Mouse (Mus musculus): ENCODE results near the gene Rnase1. TPM values are rescaled to one million over a fixed set of nuclear protein-coding genes. Genes with fewer than 3 reads are reported as not detected.

Gene Rnase1
- polyA plus RNA-seq, 1 experiment from 2014 or later, result 21.7 TPM

DNA sequence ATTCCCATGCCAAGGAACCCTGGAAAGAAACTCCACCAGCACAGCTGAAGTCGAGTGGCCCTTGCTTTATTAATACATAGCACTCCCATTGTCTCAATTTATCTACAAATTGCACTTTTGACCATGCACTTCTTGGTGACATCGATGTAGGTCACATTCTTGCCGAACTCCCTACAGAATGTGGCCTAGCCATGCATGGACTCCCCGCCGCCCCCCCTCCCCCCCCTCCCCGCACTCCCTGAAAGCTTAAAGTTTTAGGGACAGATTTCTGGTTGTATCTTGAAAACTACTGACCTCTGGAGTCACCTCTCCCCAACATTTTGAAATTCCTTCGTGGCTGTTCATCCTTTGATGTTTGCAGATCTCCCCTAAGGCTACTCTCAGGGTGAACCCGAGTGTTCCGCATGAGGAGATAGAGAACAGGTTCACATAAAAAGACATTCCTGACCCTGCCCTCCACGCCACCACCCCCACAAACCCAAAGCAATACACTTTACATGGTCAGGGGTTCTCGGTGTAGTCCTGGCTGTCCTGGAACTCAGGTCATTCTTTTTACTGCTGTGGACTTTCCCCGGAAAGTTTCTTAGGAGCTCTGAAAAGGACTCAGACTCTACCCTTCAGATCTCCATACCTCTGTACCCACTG is 32.5 kb downstream of the Rnase1 start, which contains the start of gene Eddm3b:
TSS of gene Eddm3b (plus strand) at position 511 of the 645 bp plus-strand sequence.
- ATAC-seq, result no peak
- no peak within 1 kb of the TSS for H3K27ac ChIP-seq (ENCODE audit: low read depth, low read length)
- H3K9me3 ChIP-seq (ENCODE audit: control insufficient read depth), result no peaks in the 10 kb centered on the region
- no peak within 1 kb of the TSS for H3K4me2 ChIP-seq (replicated peaks; ENCODE audit: low read depth)
- 51% methylated on average over 12 of the region's 12 CpGs for WGBS
- no peak within 1 kb of the TSS for H3K9ac ChIP-seq (ENCODE audit: low read depth, low read length)
- no peaks in the 10 kb centered on the region for H3K4me1 ChIP-seq (replicated peaks; ENCODE audit: control insufficient read depth, insufficient read depth, low read length)
- TF ChIP-seq CTCF (IDR thresholded peaks at IDR 0.05; ENCODE audit: low read depth), result no peak
- no peaks in the 10 kb centered on the region for H3K36me3 ChIP-seq (ENCODE audit: control insufficient read depth, insufficient read depth)
- no peaks in the 10 kb centered on the region for H3K27me3 ChIP-seq (replicated peaks; ENCODE audit: control insufficient read depth, insufficient read depth, low read length)
- no peak within 1 kb of the TSS for H3K4me3 ChIP-seq (ENCODE audit: low read depth, low read length)

DNA sequence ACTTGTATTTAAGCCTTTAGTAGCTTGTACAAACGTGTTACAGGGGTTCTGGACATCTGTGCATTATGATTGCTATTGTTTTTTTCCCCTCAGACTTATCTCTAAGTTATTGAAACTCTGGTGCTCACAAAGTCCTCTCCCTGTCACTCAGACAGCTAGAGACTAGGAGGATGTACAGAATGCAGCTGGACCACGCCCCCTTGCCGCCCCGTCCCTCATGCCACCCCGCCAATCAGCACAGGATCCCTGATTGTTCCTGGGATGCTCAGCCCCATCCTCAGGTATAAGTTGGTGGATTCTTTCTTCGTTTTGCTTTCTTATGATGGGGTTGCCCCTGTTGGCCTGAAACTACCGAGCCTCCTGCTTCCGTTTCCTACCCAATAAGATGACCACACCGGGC is 33.1 kb downstream of the Rnase1 start:
- Histone ChIP-seq H3K4me1 (replicated peaks; ENCODE audit: control insufficient read depth, insufficient read depth, low read length) (no peaks in the 10 kb centered on the region), H3K27ac (ENCODE audit: low read depth, low read length) (no peak overlapping the region), H3K4me2 (replicated peaks; ENCODE audit: low read depth) (no peak overlapping the region), H3K9ac (ENCODE audit: low read depth, low read length) (no peak overlapping the region), H3K27me3 (replicated peaks; ENCODE audit: control insufficient read depth, insufficient read depth, low read length) (no peaks in the 10 kb centered on the region), H3K9me3 (ENCODE audit: control insufficient read depth) (no peaks in the 10 kb centered on the region), H3K4me3 (ENCODE audit: low read depth, low read length) (no peak overlapping the region), H3K36me3 (ENCODE audit: control insufficient read depth, insufficient read depth) (no peaks in the 10 kb centered on the region)
- ATAC-seq, result no peak
- WGBS, result 52% methylated on average over 9 of the region's 9 CpGs
- no peak for TF ChIP-seq CTCF (IDR thresholded peaks at IDR 0.05; ENCODE audit: low read depth)

DNA sequence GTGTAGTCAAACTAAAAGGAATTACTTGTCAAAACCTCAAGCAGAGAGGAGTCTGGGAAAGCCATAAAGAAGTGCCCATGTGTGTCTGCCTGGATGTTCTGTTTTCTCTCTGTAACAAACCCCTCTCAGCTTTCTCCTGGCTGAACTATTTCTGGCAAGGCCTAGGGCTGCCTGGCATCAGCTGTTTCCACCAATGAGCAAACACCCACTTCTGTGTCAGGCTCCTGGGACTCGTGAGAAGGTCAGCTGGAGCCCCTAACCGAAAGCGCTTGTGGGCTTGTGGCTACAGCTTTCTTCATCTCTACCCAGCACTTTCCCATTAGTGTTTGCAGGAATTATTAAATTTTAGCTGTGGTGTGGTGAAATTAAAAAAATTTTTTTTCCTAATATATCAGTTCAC is 34.6 kb downstream of the Rnase1 start:
- 72% methylated on average over 3 of the region's 3 CpGs for WGBS
- no peak for TF ChIP-seq CTCF (IDR thresholded peaks at IDR 0.05; ENCODE audit: low read depth)
- Histone ChIP-seq H3K27ac (ENCODE audit: low read depth, low read length) (no peak overlapping the region), H3K27me3 (replicated peaks; ENCODE audit: control insufficient read depth, insufficient read depth, low read length) (no peaks in the 10 kb centered on the region), H3K4me2 (replicated peaks; ENCODE audit: low read depth) (no peak overlapping the region), H3K36me3 (ENCODE audit: control insufficient read depth, insufficient read depth) (no peaks in the 10 kb centered on the region), H3K4me1 (replicated peaks; ENCODE audit: control insufficient read depth, insufficient read depth, low read length) (no peaks in the 10 kb centered on the region), H3K4me3 (ENCODE audit: low read depth, low read length) (no peak overlapping the region), H3K9me3 (ENCODE audit: control insufficient read depth) (no peaks in the 10 kb centered on the region), H3K9ac (ENCODE audit: low read depth, low read length) (no peak overlapping the region)
- ATAC-seq, result no peak

DNA sequence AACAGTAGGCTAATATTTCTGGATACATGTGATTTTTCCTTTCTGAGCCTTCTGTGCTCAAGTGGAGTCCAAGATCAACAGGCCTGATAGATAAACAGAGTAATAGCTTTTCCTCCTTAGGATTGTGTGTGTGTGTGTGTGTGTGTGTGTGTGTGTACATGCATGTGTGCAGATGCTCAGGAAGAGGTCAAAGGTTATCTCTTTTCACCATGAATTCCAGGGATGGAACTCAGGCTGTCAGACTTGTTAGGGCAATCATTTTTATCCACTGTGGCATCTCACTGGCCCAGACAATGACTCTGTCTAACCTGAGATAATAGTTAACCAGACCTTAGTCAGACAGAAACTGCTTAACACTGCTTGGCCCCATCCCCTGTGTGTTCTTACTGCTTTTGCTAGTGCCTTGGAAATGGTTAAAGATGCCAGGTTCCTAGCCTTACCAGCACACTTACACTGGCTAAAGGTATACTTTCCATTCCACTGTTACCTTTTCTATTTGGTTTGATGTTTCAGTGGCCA is 40.1 kb downstream of the Rnase1 start:
- no peak overlapping the region for H3K4me2 ChIP-seq (replicated peaks; ENCODE audit: low read depth)
- ATAC-seq, result peak; percentile 37; the same call in 1 of the 2 replicates
- H3K27me3 ChIP-seq (replicated peaks; ENCODE audit: control insufficient read depth, insufficient read depth, low read length), result no peaks in the 10 kb centered on the region
- H3K4me1 ChIP-seq (replicated peaks; ENCODE audit: control insufficient read depth, insufficient read depth, low read length), result no peaks in the 10 kb centered on the region
- H3K36me3 ChIP-seq (ENCODE audit: control insufficient read depth, insufficient read depth), result peaks cover 13% of the 10 kb centered on the region
- no peak overlapping the region for H3K27ac ChIP-seq (ENCODE audit: low read depth, low read length)
- H3K9ac ChIP-seq (ENCODE audit: low read depth, low read length), result no peak overlapping the region
- H3K4me3 ChIP-seq (ENCODE audit: low read depth, low read length), result no peak overlapping the region
- no peaks in the 10 kb centered on the region for H3K9me3 ChIP-seq (ENCODE audit: control insufficient read depth)
- no peak for TF ChIP-seq CTCF (IDR thresholded peaks at IDR 0.05; ENCODE audit: low read depth)

DNA sequence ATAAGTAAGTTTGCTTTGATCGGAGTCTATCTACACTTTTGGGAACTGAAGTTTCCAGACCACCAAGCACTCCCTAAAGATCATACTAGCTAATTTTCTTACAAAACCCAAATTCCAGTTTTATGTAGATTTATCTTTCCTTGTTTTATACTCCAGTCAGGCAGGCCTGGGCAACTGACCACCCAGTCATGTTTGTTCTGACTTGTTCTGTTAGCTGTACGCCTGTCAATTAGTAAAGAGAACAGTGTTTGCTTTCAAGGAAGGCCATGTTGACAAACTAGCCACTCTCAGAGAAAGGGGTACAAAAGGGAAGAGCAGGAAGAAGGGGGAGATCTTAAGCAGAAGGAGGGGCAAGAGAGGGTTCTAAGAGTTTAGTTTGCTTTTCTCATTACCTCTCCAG is 42.2 kb downstream of the Rnase1 start:
- WGBS, result 88% methylated on average over 2 of the region's 2 CpGs
- no peak overlapping the region for H3K27ac ChIP-seq (ENCODE audit: low read depth, low read length)
- no peaks in the 10 kb centered on the region for H3K9me3 ChIP-seq (ENCODE audit: control insufficient read depth)
- ATAC-seq, result no peak
- no peak for TF ChIP-seq CTCF (IDR thresholded peaks at IDR 0.05; ENCODE audit: low read depth)
- peaks cover 14% of the 10 kb centered on the region for H3K36me3 ChIP-seq (ENCODE audit: control insufficient read depth, insufficient read depth)
- H3K4me2 ChIP-seq (replicated peaks; ENCODE audit: low read depth), result no peak overlapping the region
- no peaks in the 10 kb centered on the region for H3K27me3 ChIP-seq (replicated peaks; ENCODE audit: control insufficient read depth, insufficient read depth, low read length)
- no peak overlapping the region for H3K4me3 ChIP-seq (ENCODE audit: low read depth, low read length)
- H3K9ac ChIP-seq (ENCODE audit: low read depth, low read length), result no peak overlapping the region
- no peaks in the 10 kb centered on the region for H3K4me1 ChIP-seq (replicated peaks; ENCODE audit: control insufficient read depth, insufficient read depth, low read length)

DNA sequence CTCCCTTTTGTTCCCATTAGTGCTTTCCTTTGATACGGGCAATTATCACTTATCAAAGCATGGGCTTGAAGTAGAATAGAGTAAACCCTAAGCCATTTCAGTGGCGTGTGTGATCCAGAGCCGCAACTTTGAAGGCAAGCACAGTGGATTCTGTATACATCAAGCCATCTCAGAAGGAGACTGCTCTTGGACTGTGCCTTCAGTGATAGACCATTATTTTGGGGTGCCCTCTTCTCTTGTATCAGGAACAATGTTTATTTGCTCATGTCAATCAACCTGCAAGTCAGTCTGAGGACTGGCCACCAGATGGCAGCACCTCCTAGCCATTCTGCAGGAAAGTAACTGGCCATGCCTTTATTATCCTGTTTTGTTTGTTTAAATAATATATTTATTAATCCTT is 43.4 kb downstream of the Rnase1 start:
- H3K27me3 ChIP-seq (replicated peaks; ENCODE audit: control insufficient read depth, insufficient read depth, low read length), result no peaks in the 10 kb centered on the region
- no peak overlapping the region for H3K4me3 ChIP-seq (ENCODE audit: low read depth, low read length)
- peaks cover 14% of the 10 kb centered on the region for H3K36me3 ChIP-seq (ENCODE audit: control insufficient read depth, insufficient read depth)
- H3K4me1 ChIP-seq (replicated peaks; ENCODE audit: control insufficient read depth, insufficient read depth, low read length), result no peaks in the 10 kb centered on the region
- no peak overlapping the region for H3K27ac ChIP-seq (ENCODE audit: low read depth, low read length)
- H3K4me2 ChIP-seq (replicated peaks; ENCODE audit: low read depth), result no peak overlapping the region
- WGBS, result 61% methylated on average over 3 of the region's 3 CpGs
- ATAC-seq, result no peak
- peak; percentile 83 for TF ChIP-seq CTCF (IDR thresholded peaks at IDR 0.05; ENCODE audit: low read depth)
- H3K9ac ChIP-seq (ENCODE audit: low read depth, low read length), result no peak overlapping the region
- no peaks in the 10 kb centered on the region for H3K9me3 ChIP-seq (ENCODE audit: control insufficient read depth)
